Comparison of ENCODE assay signal across 8 mouse cellular contexts in genomic region chr12:3364508-3365448, GRCm38 (mm10). TPM values are rescaled to one million over a fixed set of nuclear protein-coding genes. Genes with fewer than 3 reads are reported as not detected.
DNase-seq lines count a peak whose midpoint lies in the region; ATAC-seq and TF ChIP-seq lines count a peak whose summit lies in the region.

Gene Kif3c, plus strand, starts transcription at chr12:3365132.

- peak within 1 kb of the TSS; percentile 76 for H3K4me3 ChIP-seq in forebrain, embryonic 13.5 days
- H3K4me3 ChIP-seq in liver, embryonic 15.5 days (replicated peaks), result peak within 1 kb of the TSS; percentile 67
- peak within 1 kb of the TSS; percentile 72 for H3K4me3 ChIP-seq in neural tube, embryonic 12.5 days
- H3K4me3 ChIP-seq in testis, adult 2 months (ENCODE audit: control insufficient read depth, low read depth, low read length), result peak within 1 kb of the TSS; percentile 64

- DNase-seq in CD8-positive naive resting alpha-beta T cell, adult 2 months (ENCODE audit: low read depth in 2 of 2, low spot score in 2 of 2), result peak; percentile 54 to 66
- DNase-seq in c-Kit-positive CD71-positive TER-119-positive erythroid progenitor cells, embryonic 14.5 days (ENCODE audit: low spot score), result peak; percentile 14
- peak; percentile 78 to 79 for DNase-seq in heart, postnatal 10 days
- DNase-seq in kidney, postnatal 4 days, result peak; percentile 74 to 83

- peak within 1 kb of the TSS; percentile 96 for H3K9ac ChIP-seq in forebrain, embryonic 13.5 days
- peak within 1 kb of the TSS; percentile 35; the same call in 1 of the 2 replicates for H3K9ac ChIP-seq in liver, embryonic 15.5 days
- peak within 1 kb of the TSS; percentile 93 for H3K9ac ChIP-seq in neural tube, embryonic 12.5 days

- peaks cover 41% of the 10 kb centered on the region for H3K4me1 ChIP-seq in forebrain, embryonic 13.5 days
- H3K4me1 ChIP-seq in liver, embryonic 15.5 days (replicated peaks), result peaks cover 14% of the 10 kb centered on the region; the same call in 1 of the 2 replicates
- peaks cover 37% of the 10 kb centered on the region for H3K4me1 ChIP-seq in neural tube, embryonic 12.5 days
- H3K4me1 ChIP-seq in testis, adult 2 months (ENCODE audit: control insufficient read depth, insufficient read depth, low read length), result peaks cover 21% of the 10 kb centered on the region

- TF ChIP-seq CTCF in testis, adult 2 months (IDR thresholded peaks at IDR 0.05; ENCODE audit: control insufficient read depth, insufficient read depth, insufficient replicate concordance, low read depth, low read length), result no peak

- peaks cover 23% of the 10 kb centered on the region for H3K36me3 ChIP-seq in forebrain, embryonic 13.5 days (ENCODE audit: poor library complexity, severe bottlenecking)
- no peaks in the 10 kb centered on the region for H3K36me3 ChIP-seq in liver, embryonic 15.5 days (replicated peaks)
- H3K36me3 ChIP-seq in neural tube, embryonic 12.5 days, result peaks cover 16% of the 10 kb centered on the region
- no peaks in the 10 kb centered on the region for H3K36me3 ChIP-seq in testis, adult 2 months (ENCODE audit: control insufficient read depth, insufficient read depth, low read length)

- TF ChIP-seq POLR2A in testis, adult 2 months (IDR thresholded peaks at IDR 0.05; ENCODE audit: control insufficient read depth, low read depth, low read length), result no peak

- no peaks in the 10 kb centered on the region for H3K27me3 ChIP-seq in forebrain, embryonic 13.5 days
- peaks cover 26% of the 10 kb centered on the region for H3K27me3 ChIP-seq in liver, embryonic 15.5 days
- H3K27me3 ChIP-seq in neural tube, embryonic 12.5 days (replicated peaks), result no peaks in the 10 kb centered on the region
- H3K27me3 ChIP-seq in testis, adult 2 months (ENCODE audit: control insufficient read depth, insufficient read depth, low read length), result no peaks in the 10 kb centered on the region

- 7% methylated on average over 46 of the region's 48 CpGs for WGBS in forebrain, embryonic 13.5 days
- WGBS in liver, embryonic 15.5 days (ENCODE audit: insufficient replicate concordance), result 7% methylated on average over 45 of the region's 48 CpGs
- 7% methylated on average over 47 of the region's 48 CpGs for WGBS in neural tube, embryonic 12.5 days

- peaks cover 6% of the 10 kb centered on the region for H3K9me3 ChIP-seq in forebrain, embryonic 13.5 days (replicated peaks)
- H3K9me3 ChIP-seq in liver, embryonic 15.5 days (replicated peaks), result no peaks in the 10 kb centered on the region
- H3K9me3 ChIP-seq in neural tube, embryonic 12.5 days, result peaks cover 10% of the 10 kb centered on the region; the same call in 1 of the 2 replicates

- ATAC-seq in forebrain, embryonic 13.5 days, result peak; percentile 96
- peak; percentile 72 for ATAC-seq in liver, embryonic 15.5 days (ENCODE audit: insufficient read depth)
- peak; percentile 94 for ATAC-seq in neural tube, embryonic 12.5 days (ENCODE audit: low FRiP score, low read depth)

- peak within 1 kb of the TSS; percentile 90 for H3K27ac ChIP-seq in forebrain, embryonic 13.5 days
- H3K27ac ChIP-seq in liver, embryonic 15.5 days (replicated peaks), result no peak within 1 kb of the TSS
- H3K27ac ChIP-seq in neural tube, embryonic 12.5 days, result peak within 1 kb of the TSS; percentile 71
- H3K27ac ChIP-seq in testis, adult 2 months (ENCODE audit: control insufficient read depth, insufficient read depth, low read depth, low read length), result no peak within 1 kb of the TSS

- intact Hi-C loops in heart, postnatal 10 days (cut with DNase I), result loop anchor here (5.0 kb wide), 1 partner anchor 127 kb away; no protein-coding TSS in a partner anchor

- H3K4me2 ChIP-seq in forebrain, embryonic 13.5 days, result peak within 1 kb of the TSS; percentile 92
- peak within 1 kb of the TSS; percentile 81 for H3K4me2 ChIP-seq in liver, embryonic 15.5 days
- H3K4me2 ChIP-seq in neural tube, embryonic 12.5 days (replicated peaks), result peak within 1 kb of the TSS; percentile 91

RNA-seq across cellular contexts. Expression of gene Kif3c, which starts in this region (rescaled TPM):
- 64.2 and 70.4 TPM in 2 replicates for polyA plus RNA-seq in forebrain, embryonic 13.5 days (2015; fragmentation: Nextera tagmentation; extraction: Ambion mirVana)
- 1 to 10 TPM; 5.5 to 5.8 TPM for total RNA-seq in heart, postnatal 10 days (2021)
- 0.76 and 0.81 TPM in 2 replicates for polyA plus RNA-seq in liver, embryonic 15.5 days (2015; fragmentation: Nextera tagmentation; extraction: Ambion mirVana)
- 59.5 and 66.3 TPM in 2 replicates for polyA plus RNA-seq in neural tube, embryonic 12.5 days (2016; fragmentation: Nextera tagmentation; extraction: Ambion mirVana)
- polyA plus RNA-seq in testis, adult 2 months (2012; rRNA removed), result 1.0 and 1.1 TPM in 2 replicates

Comparison
In these comparisons a context has a peak if more than half of its experiments do, and no peak if none do; other contexts are left out.
1. RNA of gene Kif3c (polyA plus RNA-seq): 59.5 to 66.3 TPM in neural tube, embryonic 12.5 days and 64.2 to 70.4 TPM in forebrain, embryonic 13.5 days; 1.0 to 1.1 TPM in testis, adult 2 months and 0.76 to 0.81 TPM in liver, embryonic 15.5 days; every median in the first group is over 10 times any median in the second.
2. Peak in ATAC-seq, H3K4me3 ChIP-seq, H3K9ac ChIP-seq and H3K4me2 ChIP-seq in liver, embryonic 15.5 days; RNA of the gene not detected or under 1 TPM.
3. DNase-seq: peak in every context shown above with its lines; median percentile 78 in heart, postnatal 10 days; 78 in kidney, postnatal 4 days; 60 in CD8-positive naive resting alpha-beta T cell, adult 2 months; 14 in c-Kit-positive CD71-positive TER-119-positive erythroid progenitor cells, embryonic 14.5 days.
4. H3K27ac ChIP-seq: peak in forebrain, embryonic 13.5 days (single experiment) and neural tube, embryonic 12.5 days (single experiment); none in liver, embryonic 15.5 days (single experiment) and testis, adult 2 months (single experiment).
5. H3K9ac ChIP-seq: peak in every context shown above with its lines; median percentile 96 in forebrain, embryonic 13.5 days; 93 in neural tube, embryonic 12.5 days; 35 in liver, embryonic 15.5 days.
6. Peak in every context shown above with its lines, with median percentiles within 50 percentile points of each other: ATAC-seq, H3K4me2 ChIP-seq and H3K4me3 ChIP-seq.